Mouse (Mus musculus): ENCODE results near the gene Prune1. TPM values are rescaled to one million over a fixed set of nuclear protein-coding genes. Genes with fewer than 3 reads are reported as not detected.

Gene Prune1
- polyA plus RNA-seq, 1 experiment from 2014 or later, result 28.6 TPM

- peaks cover 23% of the 10 kb centered on the region for H3K4me1 ChIP-seq (replicated peaks)
- peaks cover 40% of the 10 kb centered on the region for H3K36me3 ChIP-seq
- no peak overlapping the region for H3K4me3 ChIP-seq
- H3K27ac ChIP-seq, result no peak overlapping the region
- no peak for DNase-seq (ENCODE audit: low spot score)
- no peaks in the 10 kb centered on the region for H3K27me3 ChIP-seq (ENCODE audit: insufficient read depth, poor library complexity, severe bottlenecking)
- no peaks in the 10 kb centered on the region for H3K9me3 ChIP-seq
- WGBS, result 91% methylated on average over 12 of the region's 12 CpGs
These were observed 41.9 kb downstream of the Prune1 start for GRCm38 (mm10) chr3:95239971-95240370.

GRCm38 (mm10) chr3:95239022-95239421, 42.9 kb downstream of the Prune1 start:
- peaks cover 49% of the 10 kb centered on the region for H3K36me3 ChIP-seq
- no peak overlapping the region for H3K27ac ChIP-seq
- peaks cover 25% of the 10 kb centered on the region for H3K4me1 ChIP-seq (replicated peaks)
- no peaks in the 10 kb centered on the region for H3K27me3 ChIP-seq (ENCODE audit: insufficient read depth, poor library complexity, severe bottlenecking)
- no peak overlapping the region for H3K4me3 ChIP-seq
- WGBS, result 87% methylated on average over 6 of the region's 6 CpGs
- no peaks in the 10 kb centered on the region for H3K9me3 ChIP-seq
- no peak for DNase-seq (ENCODE audit: low spot score)

- H3K27me3 ChIP-seq (ENCODE audit: insufficient read depth, poor library complexity, severe bottlenecking), result no peaks in the 10 kb centered on the region
- no peak overlapping the region for H3K27ac ChIP-seq
- no peaks in the 10 kb centered on the region for H3K9me3 ChIP-seq
- 91% methylated on average over 8 of the region's 8 CpGs for WGBS
- no peak overlapping the region for H3K4me3 ChIP-seq
- DNase-seq (ENCODE audit: low spot score), result no peak
- H3K4me1 ChIP-seq (replicated peaks), result peaks cover 25% of the 10 kb centered on the region
- peaks cover 63% of the 10 kb centered on the region for H3K36me3 ChIP-seq
These were observed 44.3 kb downstream of the Prune1 start for GRCm38 (mm10) chr3:95237541-95238099.

GRCm38 (mm10) chr3:95235386-95236301, 46.2 kb downstream of the Prune1 start:
- no peak overlapping the region for H3K4me3 ChIP-seq
- 68% methylated on average over 23 of the region's 23 CpGs for WGBS
- DNase-seq (ENCODE audit: low spot score), result no peak

GRCm38 (mm10) chr3:95233303-95233980, 48.4 kb downstream of the Prune1 start:
- no peak overlapping the region for H3K4me3 ChIP-seq
- no peak overlapping the region for H3K27ac ChIP-seq
- peaks cover 73% of the 10 kb centered on the region for H3K36me3 ChIP-seq
- peaks cover 41% of the 10 kb centered on the region for H3K4me1 ChIP-seq (replicated peaks)
- H3K27me3 ChIP-seq (ENCODE audit: insufficient read depth, poor library complexity, severe bottlenecking), result no peaks in the 10 kb centered on the region
- no peak for DNase-seq (ENCODE audit: low spot score)
- WGBS, result 89% methylated on average over 16 of the region's 16 CpGs
- no peaks in the 10 kb centered on the region for H3K9me3 ChIP-seq

More at GRCm38 (mm10) chr3:95235386-95236301, 46.2 kb downstream of the Prune1 start:
- Histone ChIP-seq H3K27me3 (ENCODE audit: insufficient read depth, poor library complexity, severe bottlenecking) (no peaks in the 10 kb centered on the region), H3K27ac (no peak overlapping the region), H3K4me1 (replicated peaks) (peaks cover 30% of the 10 kb centered on the region), H3K36me3 (peaks cover 79% of the 10 kb centered on the region), H3K9me3 (no peaks in the 10 kb centered on the region)

- no peaks in the 10 kb centered on the region for H3K27me3 ChIP-seq (ENCODE audit: insufficient read depth, poor library complexity, severe bottlenecking)
- 91% methylated on average over 7 of the region's 7 CpGs for WGBS
- no peak overlapping the region for H3K27ac ChIP-seq
- H3K4me3 ChIP-seq, result no peak overlapping the region
- H3K9me3 ChIP-seq, result no peaks in the 10 kb centered on the region
- DNase-seq (ENCODE audit: low spot score), result no peak
- H3K36me3 ChIP-seq, result peaks cover 66% of the 10 kb centered on the region
- H3K4me1 ChIP-seq (replicated peaks), result peaks cover 41% of the 10 kb centered on the region
These were observed 49.1 kb downstream of the Prune1 start for GRCm38 (mm10) chr3:95232771-95233170.

- no peaks in the 10 kb centered on the region for H3K9me3 ChIP-seq
- no peak for DNase-seq (ENCODE audit: low spot score)
- peaks cover 55% of the 10 kb centered on the region for H3K36me3 ChIP-seq
- no peaks in the 10 kb centered on the region for H3K27me3 ChIP-seq (ENCODE audit: insufficient read depth, poor library complexity, severe bottlenecking)
- peaks cover 52% of the 10 kb centered on the region for H3K4me1 ChIP-seq (replicated peaks)
- 81% methylated on average over 13 of the region's 13 CpGs for WGBS
- H3K27ac ChIP-seq, result peak within 1 kb of the TSS; percentile 98
- H3K4me3 ChIP-seq, result peak within 1 kb of the TSS; percentile 98
These were observed 50.3 kb downstream of the Prune1 start, which contains the start of gene Mllt11 for GRCm38 (mm10) chr3:95231298-95232221. Gene Mllt11 (minus strand): TSS chr3:95232171.

GRCm38 (mm10) chr3:95230495-95231297, 51.2 kb downstream of the Prune1 start:
- H3K27me3 ChIP-seq (ENCODE audit: insufficient read depth, poor library complexity, severe bottlenecking), result no peaks in the 10 kb centered on the region
- peaks cover 58% of the 10 kb centered on the region for H3K4me1 ChIP-seq (replicated peaks)
- 45% methylated on average over 8 of the region's 8 CpGs for WGBS
- peak overlapping the region; percentile 98 for H3K4me3 ChIP-seq
- no peaks in the 10 kb centered on the region for H3K9me3 ChIP-seq
- H3K36me3 ChIP-seq, result peaks cover 54% of the 10 kb centered on the region
- DNase-seq (ENCODE audit: low spot score), result peak; percentile 55
- peak overlapping the region; percentile 98 for H3K27ac ChIP-seq

GRCm38 (mm10) chr3:95229781-95230494, 51.9 kb downstream of the Prune1 start:
- WGBS, result 2% methylated on average over 13 of the region's 13 CpGs
- Histone ChIP-seq H3K4me1 (replicated peaks) (peaks cover 54% of the 10 kb centered on the region), H3K4me3 (peak overlapping the region; percentile 98), H3K27me3 (ENCODE audit: insufficient read depth, poor library complexity, severe bottlenecking) (no peaks in the 10 kb centered on the region), H3K36me3 (peaks cover 54% of the 10 kb centered on the region), H3K9me3 (no peaks in the 10 kb centered on the region), H3K27ac (peak overlapping the region; percentile 98)
- DNase-seq (ENCODE audit: low spot score), result peak; percentile 68

- Histone ChIP-seq H3K27me3 (ENCODE audit: insufficient read depth, poor library complexity, severe bottlenecking) (no peaks in the 10 kb centered on the region), H3K4me1 (replicated peaks) (peaks cover 60% of the 10 kb centered on the region), H3K4me3 (peak overlapping the region; percentile 98), H3K27ac (peak overlapping the region; percentile 98), H3K36me3 (peaks cover 54% of the 10 kb centered on the region), H3K9me3 (no peaks in the 10 kb centered on the region)
- under 1% methylated on average over 43 of the region's 43 CpGs for WGBS
- peak; percentile 64 for DNase-seq (ENCODE audit: low spot score)
These were observed 52.7 kb downstream of the Prune1 start for GRCm38 (mm10) chr3:95228894-95229780.
